Mouse (Mus musculus): ENCODE measurements around the gene Xpo6.
A peak's percentile ranks its signal among the peaks of the same experiment; 100 is the strongest.

The Xpo6 gene

DNA sequence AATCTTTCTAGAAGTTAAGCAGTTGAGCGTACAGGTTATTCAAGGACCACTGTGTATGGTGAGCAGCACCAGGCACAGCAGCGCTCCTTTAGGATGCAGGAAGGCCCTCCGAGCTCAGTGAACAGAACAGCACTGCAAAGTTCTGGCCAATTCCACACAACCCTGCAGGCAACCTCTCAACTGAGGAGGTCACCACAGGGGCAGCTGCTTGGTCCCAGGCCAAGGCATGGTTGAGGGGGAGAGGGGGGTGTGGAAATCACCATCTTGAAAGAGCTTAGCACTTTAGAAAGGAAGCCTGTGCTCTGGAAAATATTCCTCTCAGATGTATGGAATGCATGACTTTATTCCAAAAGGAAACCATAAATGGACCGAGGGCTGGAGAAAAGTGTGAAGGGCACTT is 78.8 kb downstream of the Xpo6 start:
- DNase-seq: no peak

DNA sequence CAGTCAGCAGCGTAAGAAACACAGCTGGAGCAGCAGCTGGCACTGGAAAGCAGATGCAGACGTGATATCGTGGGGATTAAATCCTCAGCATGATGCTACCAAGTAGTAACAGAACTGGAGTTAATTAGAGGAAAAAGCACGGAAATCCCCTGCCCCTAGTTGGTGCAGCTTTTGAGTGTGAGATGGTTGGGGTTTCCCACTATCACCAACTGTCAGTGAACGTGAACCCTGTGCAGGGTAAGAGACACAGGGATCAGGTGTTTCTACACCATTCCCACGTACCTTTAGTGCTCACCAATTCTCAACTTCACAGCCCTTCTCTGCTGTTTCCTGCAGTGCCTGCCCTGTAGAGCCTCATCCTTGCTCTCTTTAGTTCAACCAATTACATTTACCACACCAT is 80.5 kb downstream of the Xpo6 start:
- DNase-seq: no peak

DNA sequence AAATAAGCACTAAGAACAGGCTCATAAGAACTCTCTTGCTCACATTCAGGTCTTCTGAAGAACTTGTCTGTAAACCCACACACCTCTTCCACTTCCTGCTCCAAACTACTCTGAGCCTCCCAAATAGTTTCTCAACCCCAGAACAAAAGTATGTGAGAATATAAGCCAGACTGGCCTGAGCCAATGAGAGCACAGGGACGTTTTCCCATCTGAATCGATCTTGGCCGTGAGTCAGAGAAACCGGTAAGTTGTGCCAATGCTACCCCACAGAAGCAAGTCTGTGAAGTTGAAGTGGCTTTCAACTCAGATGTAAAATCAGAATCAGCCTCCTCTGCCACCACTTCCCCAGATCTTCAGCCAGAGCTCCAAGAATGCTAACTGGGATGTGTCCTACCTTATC is 87.0 kb downstream of the Xpo6 start:
- no peak for DNase-seq

DNA sequence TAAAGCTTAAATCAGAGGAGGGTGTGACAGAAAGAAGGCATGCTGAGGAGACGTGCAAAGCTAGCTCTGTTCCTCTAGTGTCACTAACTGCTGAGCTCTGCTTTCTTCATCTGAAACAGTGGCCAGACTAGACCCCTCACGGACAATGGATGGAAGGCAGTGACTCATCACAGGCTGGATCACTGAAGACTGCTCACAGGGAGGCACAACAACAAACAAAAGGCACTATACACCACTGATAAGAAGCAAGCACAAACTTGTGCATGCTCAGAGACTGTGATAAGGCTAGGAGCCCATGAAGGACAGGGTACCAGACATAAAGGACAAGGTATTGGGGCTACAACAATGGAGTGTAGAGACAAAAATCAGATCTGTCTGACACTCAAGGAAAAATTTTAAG is 89.1 kb downstream of the Xpo6 start:
- DNase-seq: no peak

DNA sequence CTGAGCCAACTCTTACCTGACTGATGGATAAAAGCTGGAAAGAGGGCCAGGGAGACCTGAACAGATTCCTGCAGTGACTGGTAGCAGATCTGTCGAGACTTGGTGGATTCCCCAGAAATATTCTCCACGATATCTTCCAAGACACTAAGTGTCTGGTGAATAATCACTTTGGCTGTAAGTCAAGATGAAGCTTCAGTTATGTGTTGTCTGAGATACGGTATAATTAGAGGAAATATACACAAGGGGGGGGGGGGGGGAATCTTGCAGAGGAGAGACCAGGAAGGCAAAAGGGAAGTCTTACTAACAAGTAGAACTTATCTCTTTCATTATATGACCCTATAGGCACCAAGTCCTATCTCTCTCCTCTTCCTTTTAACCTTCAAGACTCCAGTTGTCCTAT is 90.4 kb downstream of the Xpo6 start:
- DNase-seq: no peak

DNA sequence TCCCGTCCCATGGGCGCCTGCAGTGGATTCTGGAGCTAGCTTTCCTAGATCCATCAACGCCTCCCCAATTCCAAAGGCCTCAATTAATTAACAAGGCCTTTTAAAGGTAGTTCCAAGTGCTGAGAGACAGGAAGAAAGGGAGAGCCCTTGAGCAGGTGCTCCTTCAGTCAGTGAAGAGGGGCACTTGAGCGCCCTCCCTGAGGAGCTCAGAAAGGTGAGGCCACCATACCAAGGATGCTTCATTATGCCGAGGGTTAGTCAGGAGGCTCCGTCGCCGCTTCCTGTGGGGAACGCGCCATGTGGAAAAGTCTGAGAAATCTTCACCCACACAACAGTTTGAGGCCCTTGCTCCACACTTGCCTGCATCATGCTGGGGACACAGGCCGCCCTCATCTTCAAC is 99.9 kb downstream of the Xpo6 start:
- no peak for DNase-seq

DNA sequence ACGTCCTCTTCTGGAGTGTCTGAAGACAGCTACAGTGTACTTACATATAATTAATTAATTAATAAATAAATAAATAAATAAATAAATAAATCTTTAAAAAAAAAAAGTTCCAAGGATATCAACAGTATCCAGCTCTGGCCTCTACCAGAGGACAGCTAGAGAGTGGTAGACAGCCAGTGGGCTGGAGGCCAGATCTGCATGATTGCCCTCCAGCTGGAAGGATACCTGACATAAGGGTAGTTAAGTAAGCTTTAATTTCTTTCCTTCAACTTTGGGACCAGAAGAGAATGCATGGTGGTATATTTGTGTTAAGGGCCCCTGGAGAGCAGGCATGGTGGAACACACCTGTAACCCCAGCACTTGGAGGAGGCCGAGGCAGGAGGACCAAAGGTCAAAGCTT is 100.5 kb downstream of the Xpo6 start:
- DNase-seq: no peak

DNA sequence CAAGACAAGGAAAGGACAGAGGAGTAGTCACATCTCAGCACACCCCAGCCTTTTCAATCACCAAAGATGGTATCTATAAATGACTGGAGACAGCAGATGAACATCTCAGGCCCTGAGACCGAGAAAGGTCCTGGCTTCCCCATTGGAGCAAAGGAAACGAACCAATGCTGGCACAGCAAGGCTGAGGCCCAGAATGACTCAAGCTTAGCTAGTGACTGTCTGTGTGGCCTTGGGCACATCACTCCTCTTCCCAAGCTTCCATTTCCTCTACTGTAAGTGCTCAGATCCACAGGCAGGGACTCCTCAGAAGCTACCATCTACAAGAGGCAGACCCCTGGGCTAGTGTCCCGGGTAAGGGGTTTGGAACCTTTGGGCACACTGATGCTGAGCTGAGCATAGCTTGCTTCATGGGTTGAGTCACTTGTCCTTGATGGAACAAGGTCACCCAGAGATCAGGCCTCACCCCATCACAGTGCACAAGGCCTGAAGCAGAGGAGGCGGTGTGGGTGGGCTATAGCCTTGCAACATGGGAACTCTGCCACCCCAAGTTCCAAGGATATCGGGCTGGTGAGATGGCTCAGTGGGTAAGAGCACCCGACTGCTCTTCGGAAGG is 101.0 kb downstream of the Xpo6 start:
- no peak for DNase-seq

DNA sequence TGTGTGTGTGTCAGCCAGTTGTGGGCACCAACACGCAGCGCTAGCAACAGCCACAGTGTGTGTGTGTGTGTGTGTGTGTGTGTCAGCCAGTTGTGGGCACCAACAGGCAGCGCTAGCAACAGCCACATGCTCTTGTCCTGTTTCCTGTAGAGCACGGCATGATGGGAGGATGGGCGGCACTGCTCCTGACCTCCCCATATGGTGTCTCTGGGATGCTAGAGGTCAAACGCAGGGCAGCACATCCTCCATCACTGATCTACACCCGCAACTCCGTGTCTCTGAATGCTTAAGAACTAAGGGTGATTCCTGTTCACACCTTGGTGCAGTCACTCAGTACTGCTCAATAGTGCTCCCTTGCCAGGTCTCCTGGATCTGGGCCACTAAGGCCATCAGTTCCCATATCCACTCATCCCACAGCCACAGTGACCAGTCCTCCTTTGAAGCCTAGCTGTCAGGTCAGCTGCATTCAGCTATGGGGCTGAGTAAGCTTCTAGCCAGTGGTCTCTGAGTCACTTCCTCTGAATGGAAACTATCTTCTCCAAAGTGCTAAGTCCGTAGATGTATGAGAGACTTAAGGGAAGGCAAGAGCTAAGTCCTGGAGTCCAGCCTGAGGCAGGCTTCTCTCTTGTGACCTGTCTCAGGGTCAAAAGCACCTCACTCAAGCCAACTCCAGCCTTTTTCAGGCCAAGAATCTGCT is 102.9 kb downstream of the Xpo6 start:
- no peak for DNase-seq

DNA sequence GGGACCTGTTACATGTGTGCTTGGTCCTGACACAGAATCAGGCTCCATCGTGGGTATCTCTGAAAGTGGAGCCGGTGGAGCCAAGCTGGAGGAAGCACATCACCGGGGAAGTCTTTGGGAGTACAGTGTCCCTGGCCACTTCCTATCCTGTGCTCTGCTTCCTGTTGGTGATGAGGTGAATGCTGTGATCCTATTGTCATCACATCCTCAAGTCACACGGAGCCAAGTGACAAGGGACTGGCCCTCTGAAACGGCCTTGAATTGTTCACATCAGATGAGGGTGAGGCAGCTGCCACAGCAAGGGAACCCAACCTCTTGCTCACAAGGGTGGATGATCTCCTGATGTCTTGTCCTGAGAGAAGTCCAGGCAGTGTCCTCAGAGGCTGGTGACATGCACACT is 103.7 kb downstream of the Xpo6 start:
- no peak for DNase-seq

DNA sequence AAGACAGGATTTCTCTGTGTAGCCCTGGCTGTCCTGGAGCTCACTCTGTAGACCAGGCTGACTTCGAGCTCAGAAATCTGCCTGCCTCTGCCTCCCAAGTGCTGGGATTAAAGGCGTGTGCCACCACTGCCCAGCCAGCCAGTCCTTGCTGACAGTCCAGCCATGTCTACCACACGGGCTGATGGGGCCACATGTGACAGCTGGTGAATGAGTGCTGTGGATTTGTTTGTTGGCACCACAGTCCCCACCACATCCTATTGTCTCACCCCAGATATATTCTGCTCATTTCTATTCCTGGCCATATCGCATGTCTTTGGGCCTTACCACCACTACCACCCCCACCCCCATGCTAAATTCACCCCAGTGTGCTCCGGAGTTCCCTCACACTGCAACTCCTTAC is 105.6 kb downstream of the Xpo6 start:
- no peak for DNase-seq

DNA sequence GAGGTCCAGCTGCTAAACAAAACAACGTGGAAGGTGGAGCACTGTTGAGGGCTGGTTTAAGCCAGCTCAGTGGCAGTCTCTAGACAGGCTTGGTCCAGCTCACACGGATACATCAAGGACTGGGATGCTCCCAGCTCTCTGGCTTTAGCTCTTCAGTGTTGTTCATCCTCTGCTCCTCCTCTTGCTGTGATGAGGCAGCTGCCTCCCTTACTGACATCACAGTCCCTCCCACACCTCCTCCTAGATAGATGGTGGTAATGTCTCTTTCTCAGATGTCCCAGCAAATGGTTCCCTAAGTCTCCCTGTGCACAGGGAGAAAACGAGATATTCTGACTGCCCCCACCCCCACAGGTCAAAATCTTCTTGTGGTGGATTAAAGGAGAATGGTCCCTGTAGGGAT is 107.1 kb downstream of the Xpo6 start:
- no peak for DNase-seq

DNA sequence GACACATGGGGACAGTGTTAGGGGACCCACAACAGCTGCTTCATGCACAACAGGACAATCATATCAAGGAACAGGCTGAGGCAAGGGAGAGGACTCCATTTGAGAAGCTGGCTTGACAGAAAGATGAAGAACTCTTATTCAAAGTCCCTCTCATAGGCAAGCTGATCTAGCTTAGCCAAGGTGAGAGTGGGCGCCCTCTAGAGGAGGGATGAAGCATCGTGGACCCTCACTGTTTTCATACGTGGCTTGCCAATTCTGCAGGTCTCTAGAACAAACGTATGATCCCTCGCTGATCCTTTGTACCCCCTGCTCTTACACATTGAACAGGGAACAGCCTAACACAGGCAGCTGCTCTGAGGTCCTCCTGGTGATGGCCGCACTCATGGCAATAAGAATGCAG is 110.5 kb downstream of the Xpo6 start:
- peak; percentile 41 for DNase-seq

DNA sequence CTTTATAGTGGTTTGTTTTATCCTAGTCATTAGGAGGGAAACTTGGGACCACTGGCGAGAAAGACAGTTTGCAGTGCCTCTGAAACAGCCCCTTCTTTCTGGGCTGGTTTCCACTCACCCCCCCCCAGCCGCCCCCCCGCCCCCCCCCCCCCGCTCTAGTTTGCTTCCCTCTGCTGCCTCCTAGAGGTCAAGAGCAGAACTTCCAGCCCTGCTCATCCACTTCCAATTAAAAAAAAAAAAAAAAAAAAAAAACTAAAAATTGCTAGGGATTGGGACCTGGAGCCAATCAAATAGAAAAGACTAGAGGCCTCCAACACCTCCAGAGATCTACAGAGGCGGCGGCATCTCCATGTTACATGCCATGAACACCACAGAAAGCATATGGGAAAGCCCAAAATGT is 112.1 kb downstream of the Xpo6 start:
- no peak for DNase-seq

DNA sequence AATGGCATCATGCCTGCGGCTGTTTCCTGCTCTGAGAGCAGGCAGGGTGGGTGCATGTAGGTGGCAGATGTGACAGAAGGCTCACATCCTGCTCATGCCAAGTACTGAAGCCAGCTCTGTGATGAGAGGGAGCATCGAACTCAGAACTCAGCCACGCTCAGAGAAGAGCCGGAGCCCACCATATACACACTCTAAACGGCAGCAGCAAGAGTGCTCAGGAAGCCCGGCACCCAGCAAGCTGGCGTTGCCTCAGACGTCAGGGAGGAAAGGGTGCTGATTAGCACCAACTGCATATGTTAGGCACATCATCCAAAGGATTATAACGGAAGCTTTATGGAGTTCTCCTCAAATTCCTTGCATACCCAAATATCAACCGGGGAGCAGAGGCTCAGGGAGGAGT is 112.7 kb downstream of the Xpo6 start:
- DNase-seq: no peak

DNA sequence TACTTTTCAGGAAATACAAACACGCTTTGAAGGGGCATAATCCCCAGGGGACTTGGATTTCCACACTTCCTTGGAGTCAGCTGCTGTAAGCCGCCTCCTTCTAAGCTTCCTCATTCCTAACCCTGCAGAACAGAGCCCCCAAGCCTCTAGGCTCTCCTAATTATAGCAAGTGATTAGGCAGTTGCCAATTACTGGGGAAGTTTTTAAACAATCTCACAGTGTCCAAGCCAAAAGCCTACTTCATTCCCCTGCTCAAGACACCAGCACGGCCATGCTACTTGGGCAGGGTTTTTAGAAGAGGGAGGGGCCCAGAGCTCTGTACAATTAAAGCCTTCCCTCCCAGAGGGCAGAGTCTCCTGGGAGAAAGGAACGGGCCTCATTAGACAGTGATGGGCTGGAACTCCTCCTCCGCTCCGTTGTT is 114.0 kb downstream of the Xpo6 start:
- no peak for DNase-seq

DNA sequence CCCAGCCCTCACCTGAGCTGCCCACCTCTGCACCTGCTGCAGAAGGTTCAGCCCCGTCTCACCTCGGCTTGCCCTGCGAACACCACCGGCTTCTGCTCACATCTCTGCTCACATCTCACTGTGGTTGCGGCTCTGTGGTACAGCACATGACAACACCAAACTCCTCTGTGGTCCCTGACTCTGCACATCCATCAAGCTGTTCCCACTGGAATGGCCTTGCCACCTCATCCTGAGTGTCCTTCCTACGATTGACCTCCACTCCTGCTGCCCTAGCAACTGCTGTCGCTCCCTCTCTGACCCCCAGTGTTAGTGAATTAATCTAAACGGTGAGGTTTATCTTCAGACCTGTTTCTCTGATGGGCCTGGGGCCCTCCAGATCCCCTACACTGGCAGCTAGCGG is 115.1 kb downstream of the Xpo6 start:
- DNase-seq: no peak

DNA sequence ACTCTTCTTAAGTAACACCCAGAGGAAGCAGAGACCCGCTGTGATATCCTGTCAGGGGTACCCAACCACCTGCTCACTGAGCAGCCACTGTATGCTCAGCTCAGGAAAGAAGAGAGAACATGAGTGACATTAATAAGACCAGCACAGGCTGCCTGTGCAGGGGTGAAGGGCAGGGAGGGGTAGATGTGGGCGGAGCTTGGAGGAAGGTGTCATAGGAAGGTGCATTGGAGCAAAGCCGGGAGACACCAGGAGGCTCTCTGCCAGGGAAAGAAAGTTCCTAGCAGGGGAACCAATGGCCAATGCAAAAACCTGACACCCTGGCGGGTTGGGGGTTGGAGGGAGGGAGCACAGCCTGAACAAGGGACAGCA is 116.3 kb downstream of the Xpo6 start:
- no peak for DNase-seq

DNA sequence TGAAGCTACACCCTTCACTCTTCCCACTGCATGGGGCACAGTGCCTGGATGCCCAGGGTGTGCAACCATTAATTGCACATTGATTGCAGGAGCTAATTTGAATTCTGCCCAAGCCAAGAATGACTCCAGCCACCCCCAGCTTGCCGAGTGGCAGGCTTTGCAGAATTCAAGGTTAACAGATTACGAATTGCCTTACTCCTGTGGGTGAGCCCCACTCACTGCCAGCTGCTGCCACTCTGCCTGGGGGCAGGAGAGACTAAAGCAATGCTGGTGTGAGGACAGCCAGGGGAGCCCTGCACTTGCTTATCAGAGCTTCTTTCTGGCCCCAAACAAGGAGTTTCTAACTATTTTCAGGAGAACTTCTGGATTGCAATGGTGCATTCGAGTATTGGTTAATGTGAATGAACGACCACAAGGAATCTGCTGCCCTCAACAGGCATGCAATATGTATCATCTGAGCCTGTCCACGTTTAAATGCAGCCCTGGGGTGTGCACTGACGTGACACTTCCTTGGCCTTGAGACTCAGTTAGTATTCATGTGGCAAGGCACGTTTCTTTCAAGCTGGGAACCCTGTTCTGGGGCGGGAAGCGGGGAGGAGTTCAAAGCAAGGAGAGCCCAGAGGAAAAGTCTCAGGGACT is 116.8 kb downstream of the Xpo6 start:
- DNase-seq: peak; percentile 22

DNA sequence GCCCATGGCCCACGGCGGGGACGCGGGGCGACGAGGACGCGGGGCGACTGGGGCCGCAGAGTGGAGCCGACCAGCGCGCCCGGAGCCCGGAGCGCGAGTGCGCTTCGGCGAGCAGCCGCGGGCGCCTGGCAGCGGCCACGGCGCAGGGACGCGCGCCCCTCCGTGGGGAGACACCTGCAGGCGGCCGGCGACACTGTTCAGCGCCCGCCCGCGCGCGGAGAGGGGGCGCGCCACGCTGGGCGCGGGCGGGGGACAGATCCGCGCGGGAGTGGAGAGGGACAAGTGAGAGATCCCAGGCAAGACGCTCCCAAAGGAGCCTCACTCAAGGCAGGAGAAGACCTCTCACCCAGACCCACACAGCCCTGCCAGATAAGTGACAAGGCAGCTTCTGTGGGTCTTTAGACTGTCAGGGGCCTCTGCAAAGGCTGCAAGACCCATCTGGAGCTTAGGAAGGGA is 118.0 kb downstream of the Xpo6 start, which contains the start of gene Gsg1l:
TSS of gene Gsg1l (minus strand) at position 126 of the 456 bp plus-strand sequence.
- DNase-seq: peak; percentile 69

DNA sequence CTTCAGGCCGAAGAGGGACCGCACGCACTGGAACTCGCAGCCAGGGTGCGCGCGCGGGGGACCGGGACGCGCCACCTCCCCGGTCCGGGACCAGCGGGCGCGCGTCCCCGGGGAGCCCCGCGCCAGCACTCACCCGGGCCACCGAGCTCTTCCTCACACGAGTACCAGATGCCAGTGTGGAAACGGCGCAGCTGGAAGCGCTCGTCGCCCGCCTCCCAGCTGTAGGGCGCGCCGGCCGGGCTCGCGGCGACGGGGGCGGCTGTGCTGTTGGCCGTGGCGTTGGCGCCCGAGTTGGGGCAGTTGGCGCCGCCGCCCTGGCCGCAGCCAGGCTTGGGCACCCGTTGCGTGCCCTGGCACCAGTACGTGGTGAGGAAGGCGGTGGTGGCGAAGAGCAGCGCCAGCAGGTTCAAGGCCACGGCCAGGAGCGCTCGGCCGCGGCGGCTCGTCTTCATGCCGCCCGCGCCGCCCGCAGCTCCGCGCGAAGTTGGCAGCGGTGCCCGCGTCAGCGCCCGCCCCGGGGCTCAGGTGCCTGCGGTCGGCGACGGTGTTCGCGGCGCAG is 118.5 kb downstream of the Xpo6 start:
- DNase-seq: peak; percentile 41

DNA sequence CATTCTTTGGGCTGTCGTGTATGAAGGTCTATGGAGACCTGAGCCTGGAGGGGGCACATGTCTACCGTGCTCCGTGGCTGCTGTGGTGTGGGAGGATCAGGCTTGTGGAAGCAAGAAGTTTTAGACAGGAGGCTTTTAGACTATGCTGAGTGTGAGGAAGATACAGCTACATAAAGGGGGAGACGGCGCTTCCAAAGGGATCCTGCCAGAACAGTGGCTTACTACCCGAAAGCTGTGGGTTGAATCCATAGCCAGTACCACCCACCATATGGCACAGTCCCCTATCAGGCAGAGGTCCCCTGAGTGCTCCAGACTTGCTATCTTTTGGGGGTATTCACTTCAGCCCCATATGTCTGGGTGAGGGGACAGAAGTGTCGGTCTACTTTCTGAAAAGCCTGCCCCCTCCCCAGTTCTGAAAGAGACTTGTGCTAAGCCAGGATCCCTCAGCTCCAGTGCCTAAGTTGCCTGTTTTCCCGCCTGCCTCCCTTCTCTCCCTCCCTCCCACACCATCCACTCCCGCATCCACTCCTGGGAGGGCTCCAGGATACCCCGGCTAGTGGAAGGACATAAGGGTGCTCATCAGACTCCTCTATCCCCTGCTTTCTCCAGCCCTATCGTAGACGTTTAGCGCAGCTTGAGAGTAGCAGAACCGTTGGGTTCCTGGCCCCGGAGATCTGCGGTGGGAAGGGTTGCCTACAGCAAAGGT is 119.2 kb downstream of the Xpo6 start:
- DNase-seq: peak; percentile 46

DNA sequence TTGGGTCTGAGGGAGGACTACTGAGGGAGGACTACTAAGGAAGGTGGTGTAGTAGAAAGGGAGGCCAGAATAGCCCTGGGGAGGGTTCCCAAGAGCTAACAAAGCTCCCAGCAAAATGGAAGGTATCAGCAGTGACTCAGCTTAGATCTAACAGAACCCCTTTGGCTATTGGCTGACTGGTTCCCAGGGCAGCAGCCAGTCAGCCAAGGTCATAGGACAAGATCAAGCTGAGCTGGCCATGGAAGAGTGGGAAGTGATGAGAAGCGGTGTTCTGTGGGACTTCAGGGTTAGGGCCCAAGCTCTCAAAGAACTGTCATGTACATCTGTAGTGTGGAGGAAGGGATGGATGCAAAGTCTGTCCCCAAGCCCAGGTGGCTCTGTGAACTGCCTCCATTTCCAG is 123.4 kb downstream of the Xpo6 start:
- no peak for DNase-seq

DNA sequence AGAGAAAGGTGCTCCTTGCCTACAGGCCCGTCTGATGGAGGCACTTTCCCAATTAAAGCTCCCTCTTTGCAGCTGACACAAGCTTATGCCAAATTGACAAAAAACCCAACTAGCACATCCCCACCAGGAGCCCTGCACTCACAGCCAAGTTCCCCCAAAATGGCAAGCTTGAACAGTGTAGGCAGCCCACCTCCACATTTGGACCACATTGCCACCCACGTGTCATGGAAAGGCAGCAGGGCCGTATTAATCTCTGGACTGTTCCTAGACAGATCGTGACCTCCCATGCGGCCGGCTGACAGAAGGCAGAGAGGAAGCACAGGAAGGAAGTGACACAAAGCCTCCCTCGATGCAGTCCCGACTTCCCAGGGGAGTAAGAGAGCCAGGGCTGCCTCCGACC is 125.2 kb downstream of the Xpo6 start:
- DNase-seq: no peak
